Comparison of ENCODE assay signal across 24 mouse cellular contexts in the genomic region with DNA sequence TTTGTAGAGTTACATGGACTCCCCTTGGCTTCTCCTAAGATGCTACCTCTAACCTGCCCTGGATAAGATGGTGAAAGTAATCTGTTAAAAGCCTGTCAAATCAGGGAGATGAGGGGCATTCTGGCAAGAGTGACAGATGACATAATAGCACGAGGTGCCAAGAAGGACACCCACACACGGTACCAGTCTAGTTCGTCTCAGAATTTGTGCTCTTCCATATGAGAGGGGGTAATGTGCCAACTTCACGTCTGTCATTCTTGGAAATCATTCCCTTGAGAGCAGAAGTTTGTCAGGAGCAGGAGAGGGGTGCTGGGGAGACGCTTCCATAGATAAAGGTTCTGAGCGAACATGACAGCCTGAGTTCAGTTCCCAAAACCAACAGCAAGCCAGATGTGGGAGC. TPM values are rescaled to one million over a fixed set of nuclear protein-coding genes. Genes with fewer than 3 reads are reported as not detected.
DNase-seq lines count a peak whose midpoint lies in the region; ATAC-seq and TF ChIP-seq lines count a peak whose summit lies in the region.
"Had no signal": no experiment of that assay in that cellular context is flagged by ENCODE, and none has a peak within 500 bp of the region (broad histone marks: within the 10 kb centered on the region; RNA-seq: fewer than 3 reads in every experiment).

No protein-coding gene starts in this region.

- no peaks in the 10 kb centered on the region for H3K27me3 ChIP-seq in forebrain, postnatal 0 days (ENCODE audit: insufficient read depth, low read length)
- H3K27me3 ChIP-seq in forebrain, embryonic 11.5 days (ENCODE audit: control insufficient read depth, insufficient read depth, low read length) = no peaks in the 10 kb centered on the region
- H3K27me3 ChIP-seq: embryonic facial prominence, embryonic 12.5 days; embryonic facial prominence, embryonic 15.5 days; forebrain, embryonic 12.5 days; forebrain, embryonic 15.5 days; hindbrain, embryonic 13.5 days; intestine, embryonic 15.5 days had no signal

- no peaks in the 10 kb centered on the region for H3K36me3 ChIP-seq in forebrain, postnatal 0 days (ENCODE audit: insufficient read depth)
- no peaks in the 10 kb centered on the region for H3K36me3 ChIP-seq in forebrain, embryonic 11.5 days (ENCODE audit: control insufficient read depth, insufficient read depth, low read length)
- H3K36me3 ChIP-seq: embryonic facial prominence, embryonic 12.5 days; embryonic facial prominence, embryonic 15.5 days; forebrain, embryonic 12.5 days; forebrain, embryonic 15.5 days; hindbrain, embryonic 10.5 days; hindbrain, embryonic 13.5 days; intestine, embryonic 15.5 days had no signal

- H3K9ac ChIP-seq in forebrain, postnatal 0 days = no peak overlapping the region
- H3K9ac ChIP-seq in forebrain, embryonic 11.5 days (ENCODE audit: low read length) = no peak overlapping the region
- H3K9ac ChIP-seq: embryonic facial prominence, embryonic 12.5 days; embryonic facial prominence, embryonic 15.5 days; forebrain, embryonic 12.5 days; forebrain, embryonic 15.5 days; hindbrain, embryonic 13.5 days; intestine, embryonic 15.5 days had no signal

- DNase-seq in forebrain, postnatal 0 days = no peak
- no peak for DNase-seq in forebrain, embryonic 11.5 days (ENCODE audit: low spot score)
- peak; percentile 67 for DNase-seq in brain, adult 2 months (ENCODE audit: low read depth, low spot score)
- peak; percentile 64 to 87 for DNase-seq in layer of hippocampus, adult 18-20 months (ENCODE audit: low spot score in 2 of 2)
- peak; percentile 77 for DNase-seq in layer of hippocampus, adult 9-11 months
- DNase-seq in thymus, postnatal 4 days = no peak
- DNase-seq in heart, adult 11 months = no peak
- no peak for DNase-seq in left cerebral cortex, adult 11 months (ENCODE audit: low spot score)
- DNase-seq: adrenal gland, postnatal 10 days; cerebellum, adult 18-20 months; cerebellum, adult 9-10 months; cerebellum, postnatal 14 days; gastrocnemius, postnatal 25 days; heart, postnatal 36 days had no signal

- no peaks in the 10 kb centered on the region for H3K4me1 ChIP-seq in forebrain, postnatal 0 days (ENCODE audit: insufficient read depth)
- no peaks in the 10 kb centered on the region for H3K4me1 ChIP-seq in forebrain, embryonic 11.5 days (replicated peaks; ENCODE audit: control insufficient read depth, insufficient read depth, low read length)
- H3K4me1 ChIP-seq: embryonic facial prominence, embryonic 12.5 days; embryonic facial prominence, embryonic 15.5 days; forebrain, embryonic 12.5 days; forebrain, embryonic 15.5 days; hindbrain, embryonic 13.5 days; intestine, embryonic 15.5 days had no signal

- 56% methylated on average over 6 of the region's 6 CpGs for WGBS in forebrain, postnatal 0 days
- WGBS in forebrain, embryonic 11.5 days = 84% methylated on average over 6 of the region's 6 CpGs

- 0 out of 2 replicates have a peak, but pooled peaks have one; percentile 34 for ATAC-seq in forebrain, postnatal 0 days
- ATAC-seq in forebrain, embryonic 11.5 days (replicated peaks; ENCODE audit: low FRiP score) = no peak
- ATAC-seq: activated CD4-positive, CD25-positive, alpha-beta regulatory T cell, adult 4 months; forebrain, embryonic 15.5 days; hindbrain, embryonic 16.5 days; intestine, embryonic 15.5 days had no signal

- no peak overlapping the region for H3K27ac ChIP-seq in forebrain, postnatal 0 days (ENCODE audit: low read depth, low read length)
- H3K27ac ChIP-seq in forebrain, embryonic 11.5 days (ENCODE audit: low read depth, low read length) = no peak overlapping the region
- H3K27ac ChIP-seq: embryonic facial prominence, embryonic 12.5 days; embryonic facial prominence, embryonic 15.5 days; forebrain, embryonic 12.5 days; forebrain, embryonic 15.5 days; hindbrain, embryonic 10.5 days; hindbrain, embryonic 13.5 days; intestine, embryonic 15.5 days had no signal

- TF ChIP-seq CTCF in forebrain, postnatal 0 days (IDR thresholded peaks at IDR 0.05; ENCODE audit: low read depth) = no peak

- no peak overlapping the region for H3K4me2 ChIP-seq in forebrain, postnatal 0 days (ENCODE audit: low read depth)
- no peak overlapping the region for H3K4me2 ChIP-seq in forebrain, embryonic 11.5 days (ENCODE audit: low read depth, low read length, severe bottlenecking)
- H3K4me2 ChIP-seq: embryonic facial prominence, embryonic 12.5 days; embryonic facial prominence, embryonic 15.5 days; forebrain, embryonic 12.5 days; forebrain, embryonic 15.5 days; heart, embryonic 11.5 days; hindbrain, embryonic 13.5 days; intestine, embryonic 15.5 days had no signal

- no peaks in the 10 kb centered on the region for H3K9me3 ChIP-seq in forebrain, postnatal 0 days (ENCODE audit: low read length)
- H3K9me3 ChIP-seq in forebrain, embryonic 11.5 days (ENCODE audit: control insufficient read depth, low read length) = no peaks in the 10 kb centered on the region
- H3K9me3 ChIP-seq: embryonic facial prominence, embryonic 12.5 days; embryonic facial prominence, embryonic 15.5 days; forebrain, embryonic 12.5 days; forebrain, embryonic 15.5 days; hindbrain, embryonic 10.5 days; hindbrain, embryonic 13.5 days; intestine, embryonic 15.5 days had no signal

- H3K4me3 ChIP-seq in forebrain, postnatal 0 days (ENCODE audit: low read depth, low read length) = no peak overlapping the region
- no peak overlapping the region for H3K4me3 ChIP-seq in forebrain, embryonic 11.5 days (ENCODE audit: low read depth, low read length)
- H3K4me3 ChIP-seq: embryonic facial prominence, embryonic 12.5 days; embryonic facial prominence, embryonic 15.5 days; forebrain, embryonic 12.5 days; forebrain, embryonic 15.5 days; hindbrain, embryonic 10.5 days; hindbrain, embryonic 13.5 days; intestine, embryonic 15.5 days had no signal

RNA-seq across cellular contexts. Expression of gene Lair1, which starts 21.2 kb away (rescaled TPM):
- total RNA-seq in forebrain, postnatal 0 days (2014; rRNA removed) = 2.0 and 3.2 TPM in 2 replicates
- polyA plus RNA-seq in forebrain, postnatal 0 days (2015; fragmentation: Nextera tagmentation; extraction: Ambion mirVana) = 1.3 and 2.2 TPM in 2 replicates
- polyA plus RNA-seq in forebrain, embryonic 11.5 days (2014; fragmentation: Nextera tagmentation; extraction: Ambion mirVana) = 1.2 and 1.4 TPM in 2 replicates
- total RNA-seq in layer of hippocampus, adult 18-20 months (2021) = 1 to 10 TPM; 4.9 to 7.1 TPM

RNA-seq across cellular contexts. Expression of gene Ttyh1, which starts 35.0 kb away (rescaled TPM):
- total RNA-seq in forebrain, postnatal 0 days (2014; rRNA removed) = 180 and 204 TPM in 2 replicates
- 90.0 and 160 TPM in 2 replicates for polyA plus RNA-seq in forebrain, postnatal 0 days (2015; fragmentation: Nextera tagmentation; extraction: Ambion mirVana)
- 87.3 and 96.0 TPM in 2 replicates for polyA plus RNA-seq in forebrain, embryonic 11.5 days (2014; fragmentation: Nextera tagmentation; extraction: Ambion mirVana)
- total RNA-seq in layer of hippocampus, adult 18-20 months (2021) = 100 to 1,000 TPM; 572 to 597 TPM

RNA-seq across cellular contexts. Expression of gene Leng8, which starts 52.7 kb away (rescaled TPM):
- 124 and 174 TPM in 2 replicates for total RNA-seq in forebrain, postnatal 0 days (2014; rRNA removed)
- 20.5 and 35.8 TPM in 2 replicates for polyA plus RNA-seq in forebrain, postnatal 0 days (2015; fragmentation: Nextera tagmentation; extraction: Ambion mirVana)
- polyA plus RNA-seq in forebrain, embryonic 11.5 days (2014; fragmentation: Nextera tagmentation; extraction: Ambion mirVana) = 77.4 and 77.5 TPM in 2 replicates
- 100 to 1,000 TPM; 139 to 159 TPM for total RNA-seq in layer of hippocampus, adult 18-20 months (2021)

Comparison
In these comparisons a context has a peak if more than half of its experiments do, and no peak if none do; other contexts are left out.
1. DNase-seq: peak in brain, adult 2 months (single experiment), layer of hippocampus, adult 18-20 months (2 of 2) and layer of hippocampus, adult 9-11 months (single experiment); none in forebrain, postnatal 0 days (single experiment), forebrain, embryonic 11.5 days (single experiment), thymus, postnatal 4 days (single experiment), heart, adult 11 months (single experiment) and left cerebral cortex, adult 11 months (single experiment).